Mouse (Mus musculus) kidney, postnatal 0 days (tissue): ENCODE results near the gene Scn8a. TPM values are rescaled to one million over a fixed set of nuclear protein-coding genes. Genes with fewer than 3 reads are reported as not detected.

ENCODE experiments used
- ATAC-seq: fragments of 200-750 bp; cut with Nextera tagmentation; replicated peaks from 2 replicates; pipeline ENCODE4 v1.8.0; 2017; ENCODE audit warnings: low read depth, moderate number of reproducible peaks, moderate TSS enrichment, moderate library complexity; ENCODE audit not compliant: low FRiP score
- DNase-seq: peaks from one replicate; pipeline ENCODE4 v3.0.0-alpha.2; 2016; ENCODE audit warnings: low spot score
- H3K27ac ChIP-seq: fragments of 300-500 bp; sonication (generic); 2 replicates; pipeline ENCODE4 v1.5.1; 2014; ENCODE audit warnings: mild to moderate bottlenecking
- H3K27me3 ChIP-seq: fragments of 300-500 bp; sonication (generic); 2 replicates; pipeline ENCODE4 v1.6.1; 2014; ENCODE audit warnings: low read length, mixed read lengths; ENCODE audit not compliant: insufficient read depth
- H3K36me3 ChIP-seq: fragments of 300-500 bp; sonication (generic); 2 replicates; pipeline ENCODE4 v1.6.1; 2014; ENCODE audit warnings: low read length, mixed read lengths; ENCODE audit not compliant: insufficient read depth
- H3K4me1 ChIP-seq: fragments of 300-500 bp; sonication (generic); replicated peaks from 2 replicates; pipeline ENCODE4 v1.6.1; 2014; ENCODE audit warnings: antibody characterized with exemption, low read length, mixed read lengths; ENCODE audit not compliant: insufficient read depth
- H3K4me2 ChIP-seq: fragments of 300-500 bp; sonication (generic); 2 replicates; pipeline ENCODE4 v1.6.1; 2014; ENCODE audit warnings: mild to moderate bottlenecking, low read length, moderate library complexity, mixed read lengths
- H3K4me3 ChIP-seq: fragments of 300-500 bp; sonication (generic); replicated peaks from 2 replicates; pipeline ENCODE4 v1.5.1; 2014; ENCODE audit warnings: low read depth, low read length
- H3K9ac ChIP-seq: fragments of 300-500 bp; sonication (generic); 2 replicates; pipeline ENCODE4 v1.6.1; 2014; ENCODE audit warnings: low read depth, low read length
- H3K9me3 ChIP-seq: fragments of 300-500 bp; sonication (generic); replicated peaks from 2 replicates; pipeline ENCODE4 v1.6.1; 2016; ENCODE audit warnings: low read length, inconsistent platforms, mixed read lengths
- CTCF ChIP-seq: IDR thresholded peaks from 2 replicates; pipeline ENCODE4 v1.5.1; 2016; ENCODE audit warnings: antibody characterized with exemption, low read depth, mild to moderate bottlenecking, moderate library complexity
- WGBS: fragments of 180-500 bp; shearing (Covaris S2); extraction: QIAGEN DNeasy Blood & Tissue Kit; methylation state at CpG from one replicate; pipeline ENCODE4 v1.1.7; 2014; 5-methylcytosine and 5-hydroxymethylcytosine counted together
- polyA plus RNA-seq: library from polyadenylated mRNA; unstranded; fragments of >200 nt; fragmentation: Nextera tagmentation; extraction: Ambion mirVana; gene quantifications from 2 replicates; pipeline ENCODE4 v1.2.1, GENCODE M21; 2015

Scn8a gene
- polyA plus RNA-seq, 1 experiment from 2014 or later: 5.9 TPM

DNA sequence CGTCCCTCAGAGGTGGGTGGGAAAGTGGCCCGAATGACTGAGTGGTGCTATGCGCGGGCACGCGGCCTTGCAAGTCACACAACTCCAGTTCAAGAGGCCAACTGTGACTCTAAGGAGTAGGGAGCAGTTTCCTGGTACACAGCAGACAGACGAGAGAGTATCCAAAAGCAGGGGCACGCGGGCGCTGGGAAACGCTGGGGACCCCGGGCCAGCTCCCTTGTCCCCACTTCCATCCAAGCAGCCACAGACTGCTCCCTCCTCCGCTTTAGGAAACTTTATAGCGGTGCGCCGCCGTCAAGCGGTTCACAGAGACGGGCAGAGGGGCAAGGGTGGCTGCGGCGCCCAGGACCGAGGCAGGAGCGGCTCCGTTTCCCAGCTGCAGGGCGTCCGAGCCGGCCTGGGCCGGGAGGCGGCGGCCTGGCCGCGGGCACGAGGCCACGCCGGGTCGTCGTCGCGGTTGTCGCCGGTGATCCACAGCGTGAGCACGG, 176.4 kb downstream of the Scn8a start:
- H3K9me3 ChIP-seq: no peaks in the 10 kb centered on the region
- H3K27me3 ChIP-seq: peaks cover 23% of the 10 kb centered on the region
- H3K9ac ChIP-seq: peak overlapping the region; percentile 44
- peaks cover 14% of the 10 kb centered on the region for H3K4me1 ChIP-seq
- TF ChIP-seq CTCF: no peak
- ATAC-seq: 0 out of 2 replicates have a peak, but pooled peaks have one; percentile 2
- 2% methylated on average over 42 of the region's 43 CpGs for WGBS
- no peak overlapping the region for H3K27ac ChIP-seq
- H3K4me3 ChIP-seq: peak overlapping the region; percentile 38
- H3K36me3 ChIP-seq: no peaks in the 10 kb centered on the region
- peak; percentile 41 for DNase-seq
- H3K4me2 ChIP-seq: peak overlapping the region; percentile 79

DNA sequence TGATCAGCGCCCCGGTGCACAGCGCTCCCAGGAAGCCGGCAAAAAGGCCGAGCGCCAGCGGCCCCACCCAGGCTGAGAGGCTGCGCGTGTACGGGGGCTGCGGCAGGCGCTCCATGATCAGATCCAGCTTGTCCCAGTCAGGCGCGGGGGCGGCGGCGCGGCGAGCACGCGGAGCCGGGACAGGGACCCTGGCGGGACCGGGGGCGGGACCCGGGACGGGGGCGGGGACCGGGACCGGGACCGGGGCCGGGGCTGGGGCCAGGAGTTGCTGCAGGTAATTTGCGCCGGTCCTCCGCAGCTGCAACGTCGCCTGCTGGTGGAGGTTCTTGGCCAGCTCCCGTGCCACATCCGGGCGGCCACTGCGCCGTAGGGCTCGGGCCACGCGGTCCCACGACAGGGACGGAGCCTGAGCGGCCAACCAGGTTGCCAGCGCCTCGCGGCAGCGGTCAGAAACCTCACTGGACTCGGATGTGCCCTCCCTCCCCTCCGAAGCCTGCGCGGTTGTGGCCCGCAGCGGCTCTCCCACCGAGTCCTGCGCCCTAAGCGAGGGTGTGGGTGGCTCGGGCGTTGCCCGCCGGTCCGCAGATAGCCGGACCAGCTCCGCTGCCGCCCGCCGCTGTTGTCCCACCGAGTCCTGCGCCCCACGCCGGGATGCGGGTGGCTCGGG, 177.0 kb downstream of the Scn8a start:
- no peak overlapping the region for H3K27ac ChIP-seq
- H3K9ac ChIP-seq: peak overlapping the region; percentile 44
- H3K27me3 ChIP-seq: peaks cover 23% of the 10 kb centered on the region
- peak overlapping the region; percentile 38 for H3K4me3 ChIP-seq
- peak; percentile 42 for DNase-seq
- peak; percentile 43; the same call in 1 of the 2 replicates for ATAC-seq
- no peaks in the 10 kb centered on the region for H3K9me3 ChIP-seq
- peak overlapping the region; percentile 79 for H3K4me2 ChIP-seq
- no peak for TF ChIP-seq CTCF
- H3K4me1 ChIP-seq: peaks cover 14% of the 10 kb centered on the region
- H3K36me3 ChIP-seq: no peaks in the 10 kb centered on the region
- WGBS: under 1% methylated on average over 65 of the region's 77 CpGs

DNA sequence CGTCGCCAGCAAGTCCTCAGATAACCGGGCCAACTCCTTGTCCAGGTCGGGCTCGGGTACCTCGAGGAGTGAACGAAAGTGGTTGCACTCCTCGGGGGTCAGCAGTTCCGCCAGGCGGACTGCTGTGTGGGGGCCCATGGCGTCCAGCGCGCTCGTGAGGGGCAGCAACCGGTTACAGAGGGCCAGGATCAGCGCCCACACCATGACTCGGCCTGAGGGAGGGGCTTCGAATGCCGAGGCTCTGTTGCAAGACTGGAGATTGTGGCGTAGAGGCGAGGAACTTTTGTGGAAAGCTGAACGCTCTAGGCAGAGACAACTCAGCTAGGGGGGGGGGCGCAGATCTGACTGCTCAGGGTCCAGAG, 177.5 kb downstream of the Scn8a start, which contains the start of gene Gm47841:
Gene Gm47841 (minus strand): TSS at position 204 of the 362 bp plus-strand sequence.
- Histone ChIP-seq H3K27ac (no peak within 1 kb of the TSS), H3K4me1 (peaks cover 14% of the 10 kb centered on the region), H3K27me3 (peaks cover 18% of the 10 kb centered on the region), H3K36me3 (no peaks in the 10 kb centered on the region), H3K4me2 (peak within 1 kb of the TSS; percentile 79), H3K4me3 (peak within 1 kb of the TSS; percentile 38), H3K9ac (peak within 1 kb of the TSS; percentile 44), H3K9me3 (no peaks in the 10 kb centered on the region)
- peak; percentile 42 for DNase-seq
- no peak for TF ChIP-seq CTCF
- 0 out of 2 replicates have a peak, but pooled peaks have one; percentile 3 for ATAC-seq
- 2% methylated on average over 23 of the region's 23 CpGs for WGBS

DNA sequence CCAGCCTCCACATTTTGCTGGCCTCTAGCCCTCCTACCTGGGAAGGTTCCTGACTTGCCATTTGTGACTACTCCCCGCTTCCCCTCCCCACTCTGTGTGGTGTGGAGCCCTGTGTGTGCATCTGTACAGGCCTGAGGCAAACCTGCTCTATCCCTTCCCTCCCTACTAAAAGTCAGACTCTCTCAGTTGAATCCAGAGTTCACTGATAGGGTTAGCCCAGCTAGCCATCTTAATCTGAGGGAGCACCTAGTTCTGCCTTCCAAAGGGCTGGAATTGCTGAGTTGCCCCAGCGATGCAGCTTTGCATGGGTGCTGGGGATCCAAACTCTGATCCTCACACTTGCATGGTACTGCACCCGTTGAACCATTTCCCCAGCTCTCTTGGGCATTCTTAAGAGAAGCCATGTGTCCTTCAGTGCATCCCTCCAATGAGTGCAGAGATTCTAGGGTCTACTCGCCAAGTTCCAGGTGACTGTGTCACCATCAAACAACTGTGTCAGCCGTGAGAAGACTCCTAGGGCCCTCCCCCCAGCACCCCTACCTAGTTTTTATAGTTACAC, 178.8 kb downstream of the Scn8a start:
- 64% methylated on average over 5 of the region's 5 CpGs for WGBS

DNA sequence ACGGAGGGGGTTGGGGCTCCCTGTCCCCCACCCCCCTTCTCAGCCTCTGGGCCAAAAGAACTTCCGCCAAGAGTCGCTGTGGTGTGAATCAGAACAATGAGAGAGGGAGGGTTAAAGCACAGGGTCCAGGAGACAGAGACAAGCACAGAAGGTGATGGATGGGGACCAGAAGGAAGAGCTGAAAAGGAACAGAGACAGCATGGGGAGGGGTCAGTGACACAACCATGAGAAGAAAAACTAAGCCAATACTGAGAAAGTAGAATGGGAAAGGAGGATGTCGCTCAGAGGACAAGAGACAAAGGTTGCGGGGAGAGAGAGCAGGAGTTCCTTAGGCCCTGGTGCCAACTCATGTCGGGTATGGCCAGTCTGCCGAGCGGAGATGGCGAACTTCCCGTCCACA, 182.2 kb downstream of the Scn8a start:
- Histone ChIP-seq H3K4me1 (peaks cover 7% of the 10 kb centered on the region), H3K9ac (no peak overlapping the region), H3K36me3 (0 out of 2 replicates have a peak, but pooled peaks cover 8% of the 10 kb centered on the region), H3K27ac (no peak overlapping the region), H3K4me2 (no peak overlapping the region), H3K4me3 (no peak overlapping the region), H3K27me3 (peaks cover 3% of the 10 kb centered on the region; the same call in 1 of the 2 replicates), H3K9me3 (no peaks in the 10 kb centered on the region)
- TF ChIP-seq CTCF: no peak
- WGBS: 76% methylated on average over 10 of the region's 10 CpGs
- ATAC-seq: no peak
- DNase-seq: no peak

More for the DNA sequence above, 178.8 kb downstream of the Scn8a start:
- no peak overlapping the region for H3K4me3 ChIP-seq
- H3K9ac ChIP-seq: no peak overlapping the region
- peaks cover 18% of the 10 kb centered on the region for H3K4me1 ChIP-seq
- H3K9me3 ChIP-seq: no peaks in the 10 kb centered on the region
- 0 out of 2 replicates have a peak, but pooled peaks cover 8% of the 10 kb centered on the region for H3K36me3 ChIP-seq
- no peak for ATAC-seq
- H3K27me3 ChIP-seq: peaks cover 18% of the 10 kb centered on the region
- no peak for DNase-seq
- H3K4me2 ChIP-seq: no peak overlapping the region
- H3K27ac ChIP-seq: no peak overlapping the region
- TF ChIP-seq CTCF: no peak
